Mouse (Mus musculus): ENCODE measurements around the gene Nap1l5. TPM values are rescaled to one million over a fixed set of nuclear protein-coding genes. Genes with fewer than 3 reads are reported as not detected.
"Not testable (repeated sequence)": the region's sequence is repeated elsewhere in the genome, so short reads cannot be mapped to it uniquely, and the experiment has no call there.

Gene Nap1l5
- polyA plus RNA-seq, 1 experiment from 2014 or later = 41.7 TPM

GRCm38 (mm10) chr6:58896648-58897047 is 10.2 kb downstream of the Nap1l5 start:
- DNase-seq (ENCODE audit: low spot score, missing footprints) = no peak
- H3K4me3 ChIP-seq (ENCODE audit: low read depth, low read length) = no peak overlapping the region
- no peaks in the 10 kb centered on the region for H3K27me3 ChIP-seq (ENCODE audit: control insufficient read depth, insufficient read depth, low read length)
- no peak overlapping the region for H3K27ac ChIP-seq (ENCODE audit: low read depth, low read length)
- no peaks in the 10 kb centered on the region for H3K9me3 ChIP-seq (ENCODE audit: control insufficient read depth, low read length)
- WGBS = 88% methylated on average over 3 of the region's 3 CpGs
- no peak overlapping the region for H3K4me2 ChIP-seq
- ATAC-seq (ENCODE audit: low FRiP score) = no peak
- no peaks in the 10 kb centered on the region for H3K36me3 ChIP-seq (ENCODE audit: control insufficient read depth, insufficient read depth, low read length)
- H3K4me1 ChIP-seq (ENCODE audit: control insufficient read depth, insufficient read depth, low read length) = no peaks in the 10 kb centered on the region
- H3K9ac ChIP-seq (ENCODE audit: low read length) = no peak overlapping the region

- H3K27me3 ChIP-seq (ENCODE audit: control insufficient read depth, insufficient read depth, low read length) = no peaks in the 10 kb centered on the region
- H3K4me1 ChIP-seq (ENCODE audit: control insufficient read depth, insufficient read depth, low read length) = no peaks in the 10 kb centered on the region
- no peaks in the 10 kb centered on the region for H3K36me3 ChIP-seq (ENCODE audit: control insufficient read depth, insufficient read depth, low read length)
- 92% methylated on average over 4 of the region's 4 CpGs for WGBS
- H3K4me3 ChIP-seq (ENCODE audit: low read depth, low read length) = no peak overlapping the region
- H3K9ac ChIP-seq (ENCODE audit: low read length) = no peak overlapping the region
- ATAC-seq (ENCODE audit: low FRiP score) (no peak), DNase-seq (ENCODE audit: low spot score, missing footprints) (no peak)
- no peak overlapping the region for H3K27ac ChIP-seq (ENCODE audit: low read depth, low read length)
- H3K4me2 ChIP-seq = no peak overlapping the region
- H3K9me3 ChIP-seq (ENCODE audit: control insufficient read depth, low read length) = no peaks in the 10 kb centered on the region
Observed at GRCm38 (mm10) chr6:58894994-58895393, 11.9 kb downstream of the Nap1l5 start.

GRCm38 (mm10) chr6:58893307-58893706 is 13.6 kb downstream of the Nap1l5 start:
- Histone ChIP-seq H3K4me2 (no peak overlapping the region), H3K4me1 (ENCODE audit: control insufficient read depth, insufficient read depth, low read length) (no peaks in the 10 kb centered on the region), H3K36me3 (ENCODE audit: control insufficient read depth, insufficient read depth, low read length) (no peaks in the 10 kb centered on the region), H3K27me3 (ENCODE audit: control insufficient read depth, insufficient read depth, low read length) (no peaks in the 10 kb centered on the region), H3K9ac (ENCODE audit: low read length) (no peak overlapping the region), H3K27ac (ENCODE audit: low read depth, low read length) (no peak overlapping the region), H3K4me3 (ENCODE audit: low read depth, low read length) (no peak overlapping the region), H3K9me3 (ENCODE audit: control insufficient read depth, low read length) (no peaks in the 10 kb centered on the region)
- no peak for ATAC-seq (ENCODE audit: low FRiP score)
- 87% methylated on average over 6 of the region's 6 CpGs for WGBS
- no peak for DNase-seq (ENCODE audit: low spot score, missing footprints)

- H3K4me1 ChIP-seq (ENCODE audit: control insufficient read depth, insufficient read depth, low read length) = no peaks in the 10 kb centered on the region
- no peak for DNase-seq (ENCODE audit: low spot score, missing footprints)
- no peaks in the 10 kb centered on the region for H3K9me3 ChIP-seq (ENCODE audit: control insufficient read depth, low read length)
- H3K27me3 ChIP-seq (ENCODE audit: control insufficient read depth, insufficient read depth, low read length) = no peaks in the 10 kb centered on the region
- H3K4me3 ChIP-seq (ENCODE audit: low read depth, low read length) = no peak overlapping the region
- no peak for ATAC-seq (ENCODE audit: low FRiP score)
- H3K4me2 ChIP-seq = no peak overlapping the region
- no peaks in the 10 kb centered on the region for H3K36me3 ChIP-seq (ENCODE audit: control insufficient read depth, insufficient read depth, low read length)
- H3K27ac ChIP-seq (ENCODE audit: low read depth, low read length) = no peak overlapping the region
- WGBS = 88% methylated on average over 3 of the region's 3 CpGs
- H3K9ac ChIP-seq (ENCODE audit: low read length) = no peak overlapping the region
Observed at GRCm38 (mm10) chr6:58889917-58890316, 17.0 kb downstream of the Nap1l5 start.

- no peaks in the 10 kb centered on the region for H3K9me3 ChIP-seq (ENCODE audit: control insufficient read depth, low read length)
- 83% methylated on average over 6 of the region's 6 CpGs for WGBS
- no peaks in the 10 kb centered on the region for H3K27me3 ChIP-seq (ENCODE audit: control insufficient read depth, insufficient read depth, low read length)
- no peak overlapping the region for H3K9ac ChIP-seq (ENCODE audit: low read length)
- ATAC-seq (ENCODE audit: low FRiP score) (no peak), DNase-seq (ENCODE audit: low spot score, missing footprints) (no peak)
- H3K27ac ChIP-seq (ENCODE audit: low read depth, low read length) = no peak overlapping the region
- no peaks in the 10 kb centered on the region for H3K36me3 ChIP-seq (ENCODE audit: control insufficient read depth, insufficient read depth, low read length)
- no peaks in the 10 kb centered on the region for H3K4me1 ChIP-seq (ENCODE audit: control insufficient read depth, insufficient read depth, low read length)
- no peak overlapping the region for H3K4me2 ChIP-seq
- no peak overlapping the region for H3K4me3 ChIP-seq (ENCODE audit: low read depth, low read length)
Observed at GRCm38 (mm10) chr6:58882271-58882670, 24.6 kb downstream of the Nap1l5 start.

- Histone ChIP-seq H3K4me1 (ENCODE audit: control insufficient read depth, insufficient read depth, low read length) (no peaks in the 10 kb centered on the region), H3K27ac (ENCODE audit: low read depth, low read length) (no peak overlapping the region), H3K9ac (ENCODE audit: low read length) (no peak overlapping the region), H3K4me3 (ENCODE audit: low read depth, low read length) (no peak overlapping the region), H3K9me3 (ENCODE audit: control insufficient read depth, low read length) (no peaks in the 10 kb centered on the region), H3K36me3 (ENCODE audit: control insufficient read depth, insufficient read depth, low read length) (no peaks in the 10 kb centered on the region), H3K27me3 (ENCODE audit: control insufficient read depth, insufficient read depth, low read length) (no peaks in the 10 kb centered on the region), H3K4me2 (no peak overlapping the region)
- ATAC-seq (ENCODE audit: low FRiP score) (no peak), DNase-seq (ENCODE audit: low spot score, missing footprints) (no peak)
- WGBS = 89% methylated on average over 3 of the region's 3 CpGs
Observed at GRCm38 (mm10) chr6:58881363-58881762, 25.5 kb downstream of the Nap1l5 start.

GRCm38 (mm10) chr6:58880861-58881260 is 26.0 kb downstream of the Nap1l5 start:
- no peak overlapping the region for H3K27ac ChIP-seq (ENCODE audit: low read depth, low read length)
- no peak overlapping the region for H3K4me2 ChIP-seq
- no peak for DNase-seq (ENCODE audit: low spot score, missing footprints)
- no peaks in the 10 kb centered on the region for H3K4me1 ChIP-seq (ENCODE audit: control insufficient read depth, insufficient read depth, low read length)
- 85% methylated on average over 5 of the region's 5 CpGs for WGBS
- H3K4me3 ChIP-seq (ENCODE audit: low read depth, low read length) = no peak overlapping the region
- no peak for ATAC-seq (ENCODE audit: low FRiP score)
- H3K9ac ChIP-seq (ENCODE audit: low read length) = no peak overlapping the region
- H3K27me3 ChIP-seq (ENCODE audit: control insufficient read depth, insufficient read depth, low read length) = no peaks in the 10 kb centered on the region
- no peaks in the 10 kb centered on the region for H3K36me3 ChIP-seq (ENCODE audit: control insufficient read depth, insufficient read depth, low read length)
- no peaks in the 10 kb centered on the region for H3K9me3 ChIP-seq (ENCODE audit: control insufficient read depth, low read length)

- ATAC-seq (ENCODE audit: low FRiP score) (0 out of 2 replicates have a peak, but pooled peaks have one; percentile 24), DNase-seq (ENCODE audit: low spot score, missing footprints) (no peak)
- 94% methylated on average over 9 of the region's 9 CpGs for WGBS
- Histone ChIP-seq H3K9ac (ENCODE audit: low read length) (no peak overlapping the region), H3K27ac (ENCODE audit: low read depth, low read length) (no peak overlapping the region), H3K27me3 (ENCODE audit: control insufficient read depth, insufficient read depth, low read length) (no peaks in the 10 kb centered on the region), H3K4me2 (no peak overlapping the region), H3K9me3 (ENCODE audit: control insufficient read depth, low read length) (no peaks in the 10 kb centered on the region), H3K4me1 (ENCODE audit: control insufficient read depth, insufficient read depth, low read length) (no peaks in the 10 kb centered on the region), H3K4me3 (ENCODE audit: low read depth, low read length) (no peak overlapping the region), H3K36me3 (ENCODE audit: control insufficient read depth, insufficient read depth, low read length) (no peaks in the 10 kb centered on the region)
Observed at GRCm38 (mm10) chr6:58879987-58880386, 26.9 kb downstream of the Nap1l5 start.

GRCm38 (mm10) chr6:58879572-58879971 is 27.3 kb downstream of the Nap1l5 start:
- Histone ChIP-seq H3K9me3 (ENCODE audit: control insufficient read depth, low read length) (no peaks in the 10 kb centered on the region), H3K4me3 (ENCODE audit: low read depth, low read length) (no peak overlapping the region), H3K4me2 (no peak overlapping the region), H3K36me3 (ENCODE audit: control insufficient read depth, insufficient read depth, low read length) (no peaks in the 10 kb centered on the region), H3K4me1 (ENCODE audit: control insufficient read depth, insufficient read depth, low read length) (no peaks in the 10 kb centered on the region), H3K9ac (ENCODE audit: low read length) (no peak overlapping the region), H3K27ac (ENCODE audit: low read depth, low read length) (no peak overlapping the region), H3K27me3 (ENCODE audit: control insufficient read depth, insufficient read depth, low read length) (no peaks in the 10 kb centered on the region)
- DNase-seq (ENCODE audit: low spot score, missing footprints) (no peak), ATAC-seq (ENCODE audit: low FRiP score) (0 out of 2 replicates have a peak, but pooled peaks have one; percentile 27)
- WGBS = 70% methylated on average over 4 of the region's 4 CpGs

- not testable (repeated sequence) for H3K9ac ChIP-seq (ENCODE audit: low read length); H3K4me2 ChIP-seq; H3K9me3 ChIP-seq (ENCODE audit: control insufficient read depth, low read length); H3K27ac ChIP-seq (ENCODE audit: low read depth, low read length); H3K4me3 ChIP-seq (ENCODE audit: low read depth, low read length); ATAC-seq (ENCODE audit: low FRiP score); H3K36me3 ChIP-seq (ENCODE audit: control insufficient read depth, insufficient read depth, low read length); H3K4me1 ChIP-seq (ENCODE audit: control insufficient read depth, insufficient read depth, low read length); DNase-seq (ENCODE audit: low spot score, missing footprints); H3K27me3 ChIP-seq (ENCODE audit: control insufficient read depth, insufficient read depth, low read length)
- WGBS = 88% methylated on average over 6 of the region's 6 CpGs
Observed at GRCm38 (mm10) chr6:58867858-58868257, 39.0 kb downstream of the Nap1l5 start.

Measured in midbrain, embryonic 11.5 days (tissue).